Mouse (Mus musculus) embryo, embryonic 11.5 days (tissue): ENCODE results near the gene Pxt1.

Experiments
- DNase-seq: peaks from one replicate; pipeline ENCODE4 v3.0.0-alpha.2; 2012; ENCODE audit warnings: low read depth, low spot score

Pxt1 gene

DNA sequence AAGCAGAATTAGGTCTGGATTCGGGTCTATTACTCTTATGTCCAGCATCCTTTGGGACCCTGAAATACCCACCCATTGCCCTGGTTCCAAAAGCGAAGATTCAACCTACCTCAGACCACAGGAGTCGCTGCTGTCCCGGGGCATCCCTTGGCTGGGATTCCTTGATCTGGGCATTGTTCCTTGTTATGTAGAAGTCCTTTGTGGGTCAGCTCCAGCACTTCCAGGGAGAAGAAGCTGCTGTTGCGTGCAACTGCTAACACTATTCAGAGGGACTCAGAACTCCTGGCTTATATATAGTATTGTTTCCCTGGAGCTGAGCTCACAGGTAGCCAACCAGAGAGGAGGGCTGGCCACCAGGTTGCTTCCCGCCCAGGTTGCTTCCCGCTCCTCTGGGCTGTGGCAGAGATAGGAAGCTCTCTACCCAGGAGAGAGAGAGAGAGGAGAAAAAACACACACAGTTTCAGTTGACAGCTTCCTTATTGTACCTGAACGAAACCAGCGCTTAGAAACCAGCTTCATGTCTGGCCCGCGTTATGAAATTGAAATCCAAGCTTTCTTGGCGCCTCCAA, 28.5 kb downstream of the Pxt1 start, which contains the start of gene 4930539E08Rik:
Gene 4930539E08Rik (minus strand): TSS at position 265 of the 569 bp plus-strand sequence.
- DNase-seq, result no peak

GRCm38 (mm10) chr17:28913940-28914339, 29.7 kb downstream of the Pxt1 start:
- no peak for DNase-seq

- DNase-seq, result no peak
Observed at GRCm38 (mm10) chr17:28913200-28913599, 30.4 kb downstream of the Pxt1 start.

DNA sequence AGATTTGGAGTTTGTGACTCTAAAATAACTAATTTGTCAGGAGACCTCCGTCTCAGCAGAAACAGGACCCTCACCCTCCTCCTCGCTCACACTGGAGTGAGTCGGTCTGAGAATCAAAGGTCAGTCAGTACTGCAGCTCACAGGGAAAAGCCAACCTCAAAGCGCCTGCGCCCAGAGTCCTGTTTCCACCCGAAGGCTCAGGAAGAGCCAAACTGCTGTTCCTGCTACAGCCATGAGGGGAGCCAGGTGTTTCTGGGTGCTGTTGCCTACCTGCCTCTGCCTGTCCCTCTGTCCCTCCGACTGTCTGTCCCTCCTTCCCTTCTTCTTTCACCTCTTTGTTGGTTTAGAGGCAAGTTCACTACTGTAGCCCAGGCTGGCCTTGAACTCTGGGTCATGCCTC, 33.5 kb downstream of the Pxt1 start:
- DNase-seq, result no peak

DNA sequence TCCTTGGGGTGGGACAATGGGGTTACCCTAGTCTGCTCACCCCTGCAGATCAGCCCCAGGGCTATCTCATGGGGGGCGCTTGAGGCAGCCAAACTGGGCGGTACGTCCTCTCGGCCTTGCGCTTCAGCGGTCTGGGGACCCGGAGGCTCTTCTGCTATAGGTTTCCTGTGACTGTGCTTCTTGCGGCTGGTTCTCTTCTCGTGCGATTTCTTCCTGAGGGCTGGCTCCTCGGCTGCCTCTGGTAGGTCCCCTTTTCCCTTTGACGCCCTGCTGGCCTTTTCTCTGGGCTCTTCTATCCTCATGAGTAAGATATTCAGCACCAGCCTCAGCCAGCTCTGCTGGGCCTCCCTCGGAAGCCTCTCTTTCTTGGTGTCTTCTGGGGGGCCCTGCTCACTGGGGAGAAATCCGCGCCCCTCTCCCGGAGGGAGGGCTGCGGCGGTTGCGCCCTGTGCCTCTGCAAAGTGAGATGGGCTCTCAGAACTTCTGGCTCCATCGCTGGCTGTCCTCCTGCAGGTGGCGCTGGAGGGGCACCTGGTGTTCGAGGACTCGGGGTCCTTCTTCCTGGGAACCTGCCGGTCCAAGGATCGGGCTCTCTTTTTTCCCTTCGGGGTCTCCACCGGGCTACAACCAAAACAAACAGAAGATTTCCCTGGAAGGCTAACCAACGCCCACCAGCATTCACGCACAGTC, 34.2 kb downstream of the Pxt1 start:
- no peak for DNase-seq

- no peak for DNase-seq
Observed at GRCm38 (mm10) chr17:28907959-28908358, 35.7 kb downstream of the Pxt1 start.

DNA sequence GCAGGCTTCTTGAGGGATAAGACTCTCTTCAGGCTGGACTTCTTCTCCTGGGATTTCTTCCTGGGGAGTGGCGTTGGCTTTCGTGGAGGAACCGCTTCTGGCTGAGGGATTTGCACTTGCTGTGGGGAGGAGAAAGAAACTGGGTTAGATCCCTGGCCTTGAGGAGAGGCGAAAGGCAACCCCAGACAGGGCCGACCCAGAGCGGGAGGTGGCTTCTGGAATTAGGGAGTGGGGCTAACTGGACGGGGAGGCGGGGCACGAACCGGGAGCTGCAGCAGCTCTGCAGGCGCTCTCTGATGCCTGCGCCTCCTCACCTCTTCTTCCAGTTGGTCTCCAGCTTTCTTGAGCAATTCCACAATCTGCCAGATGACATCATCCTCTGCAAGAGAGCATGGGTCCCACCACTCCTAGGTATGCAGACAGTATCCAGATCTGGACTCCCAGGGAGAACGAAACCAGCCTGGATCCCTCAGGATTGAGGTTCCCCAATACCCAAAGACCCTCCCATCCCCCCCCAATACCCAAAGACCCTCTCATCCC, 38.2 kb downstream of the Pxt1 start:
- DNase-seq, result no peak

DNA sequence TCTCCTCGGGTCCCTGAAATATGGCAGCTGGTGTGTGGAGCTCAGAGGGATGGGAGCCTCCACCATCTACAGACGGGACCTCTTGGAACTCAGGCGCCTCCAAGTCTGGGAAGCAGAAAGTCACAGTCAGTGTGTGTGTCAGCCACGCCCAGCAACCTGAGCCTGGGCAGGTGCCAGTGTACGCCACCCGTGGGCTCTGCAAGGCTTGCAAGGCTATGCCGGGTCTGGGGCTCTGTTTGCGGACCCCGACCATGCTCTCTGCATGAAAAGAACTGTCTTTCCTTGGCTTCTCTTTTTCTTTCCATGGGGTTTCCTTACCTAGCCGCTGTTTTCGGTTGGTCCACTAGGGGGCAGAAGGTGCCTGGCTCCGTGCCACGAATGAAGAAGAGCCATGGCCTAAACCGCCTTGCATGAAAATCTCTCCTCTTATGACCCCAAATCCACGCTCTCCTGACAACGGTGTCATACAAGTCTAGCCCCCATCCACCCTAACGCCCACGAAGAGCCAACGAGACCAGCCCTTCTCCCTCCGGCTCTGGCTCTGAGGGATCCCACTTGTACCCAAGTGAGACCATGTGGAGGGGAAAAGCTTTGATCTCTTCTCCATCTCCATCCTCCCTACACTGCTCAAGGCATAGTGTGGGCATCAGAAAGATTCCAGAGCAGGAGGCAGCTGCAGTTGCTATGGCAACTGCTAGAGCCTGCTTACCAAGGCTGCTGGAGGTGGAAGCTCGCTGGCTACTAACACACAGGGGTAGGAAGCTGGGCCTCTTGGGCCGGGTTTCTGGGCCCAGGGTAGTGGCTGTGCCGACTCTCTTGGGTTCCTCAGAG, 38.9 kb downstream of the Pxt1 start:
- peak; percentile 49 for DNase-seq

DNA sequence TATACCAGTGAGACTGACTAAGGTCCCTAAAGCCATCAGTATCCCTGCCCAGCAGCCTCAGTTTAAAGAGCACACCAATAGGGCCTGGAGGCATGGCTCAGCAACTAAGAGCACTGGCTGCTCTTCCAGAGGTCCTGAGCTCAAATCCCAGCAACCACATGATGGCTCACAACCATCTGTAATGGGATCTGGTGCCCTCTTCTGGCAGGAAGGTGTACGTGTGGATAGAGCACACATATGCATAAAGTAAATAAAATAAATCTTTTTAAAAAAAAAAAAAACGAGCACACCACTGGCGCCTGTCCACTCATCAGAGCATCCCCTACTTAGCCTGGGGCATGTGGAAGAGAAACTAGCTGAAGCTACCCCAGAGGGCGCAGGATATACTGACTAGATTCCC, 42.1 kb downstream of the Pxt1 start:
- no peak for DNase-seq

GRCm38 (mm10) chr17:28899427-28899826, 44.2 kb downstream of the Pxt1 start:
- DNase-seq, result no peak

DNA sequence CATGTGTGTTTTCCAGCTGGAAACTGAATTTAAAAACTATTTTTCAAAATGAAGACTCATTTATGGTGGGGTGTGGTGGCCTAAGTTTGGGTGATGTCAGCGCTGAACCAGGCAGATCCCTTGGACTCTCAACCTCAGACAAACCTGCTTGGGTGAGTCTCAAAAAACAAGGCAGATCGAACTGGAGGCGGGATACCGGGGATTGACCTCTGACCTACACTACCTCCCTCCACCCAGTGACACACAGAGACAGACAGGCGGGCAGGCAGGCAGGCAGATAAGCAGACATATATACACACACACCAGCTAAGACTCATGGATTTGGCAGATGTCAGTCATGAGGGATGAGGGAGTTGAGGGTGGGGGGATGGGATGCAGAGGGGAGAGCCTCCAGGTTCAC, 45.4 kb downstream of the Pxt1 start:
- DNase-seq, result no peak

DNA sequence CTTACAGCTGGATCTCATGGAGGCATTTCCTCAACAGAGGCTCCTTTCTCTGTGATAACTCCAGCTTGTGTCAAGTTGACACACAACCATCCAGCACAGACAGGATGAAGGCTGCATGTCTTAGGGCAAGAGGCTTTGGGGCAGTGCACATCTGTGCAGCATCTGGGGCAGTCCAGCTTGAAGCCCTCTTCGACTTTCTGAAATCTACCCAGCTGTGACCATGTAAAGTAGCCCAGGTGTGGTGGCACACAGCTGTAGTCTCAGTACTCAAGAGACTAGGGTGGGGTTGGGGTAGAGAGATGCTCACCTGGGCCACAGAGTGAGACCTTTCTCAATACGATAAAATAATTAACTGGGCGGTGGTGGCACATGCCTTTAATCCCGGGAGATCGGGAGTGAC, 45.8 kb downstream of the Pxt1 start:
- DNase-seq, result no peak

GRCm38 (mm10) chr17:28896095-28896780, 47.4 kb downstream of the Pxt1 start:
- DNase-seq, result no peak

GRCm38 (mm10) chr17:28895217-28895875, 48.3 kb downstream of the Pxt1 start:
- no peak for DNase-seq

GRCm38 (mm10) chr17:28894050-28894767, 49.4 kb downstream of the Pxt1 start:
- no peak for DNase-seq

DNA sequence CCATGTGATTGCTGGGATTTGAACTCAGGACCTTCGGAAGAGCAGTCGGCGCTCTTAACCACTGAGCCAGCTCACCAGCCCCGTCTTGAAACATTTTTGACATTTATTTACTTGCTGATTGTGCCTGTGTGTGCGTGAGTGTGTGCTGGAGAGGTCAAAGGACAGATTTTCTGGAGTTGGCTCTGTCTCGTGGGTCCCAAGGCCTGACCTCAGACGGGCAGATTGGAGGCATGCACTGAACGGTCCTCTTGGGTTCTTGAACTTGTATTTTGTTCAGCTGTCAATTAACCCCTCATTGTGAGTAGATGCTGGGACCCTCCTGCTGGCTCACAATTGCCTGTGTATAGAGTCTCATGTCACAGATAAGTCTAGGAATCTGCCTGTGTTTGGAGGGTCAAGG, 57.4 kb downstream of the Pxt1 start:
- no peak for DNase-seq

DNA sequence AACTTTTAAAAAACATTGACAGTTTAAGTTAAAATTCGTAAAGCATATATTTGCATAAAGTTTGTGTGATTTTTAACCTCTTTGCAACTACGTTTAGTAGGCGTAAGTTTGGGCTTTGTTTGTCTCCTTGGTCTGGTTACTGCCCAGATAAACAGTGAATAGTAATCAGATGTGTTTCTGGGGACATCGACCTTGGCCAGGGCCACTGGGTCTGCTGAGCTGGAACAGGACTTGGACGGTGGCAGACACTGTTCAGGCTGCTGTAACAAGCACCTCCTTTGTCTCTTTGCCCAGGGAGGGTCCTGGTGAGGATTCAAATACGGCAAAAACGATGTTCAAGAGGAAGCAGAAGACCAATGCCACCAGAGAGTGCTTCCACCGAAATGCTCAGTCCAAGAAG, 58.4 kb downstream of the Pxt1 start:
- DNase-seq, result no peak
